ENCODE assay signal across 20 mouse cellular contexts in genomic region chr1:75006016-75006415, GRCm38 (mm10). TPM values are rescaled to one million over a fixed set of nuclear protein-coding genes. Genes with fewer than 3 reads are reported as not detected.
A peak's percentile ranks its signal among the peaks of the same experiment; 100 is the strongest.
DNase-seq lines count a peak whose midpoint lies in the region; ATAC-seq and TF ChIP-seq lines count a peak whose summit lies in the region.
"Had no signal": no experiment of that assay in that cellular context is flagged by ENCODE, and none has a peak within 500 bp of the region (broad histone marks: within the 10 kb centered on the region; RNA-seq: fewer than 3 reads in every experiment).

No protein-coding gene starts in this region.

- no peak for TF ChIP-seq POLR2A in liver, adult 2 months (IDR thresholded peaks at IDR 0.05; ENCODE audit: extremely low read depth, insufficient read depth, low read length)

- H3K9ac ChIP-seq in embryonic facial prominence, embryonic 13.5 days, result no peak overlapping the region
- H3K9ac ChIP-seq in liver, adult 2 months (ENCODE audit: low read depth, low read length), result no peak overlapping the region
- H3K9ac ChIP-seq in liver, embryonic 12.5 days, result no peak overlapping the region
- no peak overlapping the region for H3K9ac ChIP-seq in stomach, postnatal 0 days (ENCODE audit: low read length)
- no peak overlapping the region for H3K9ac ChIP-seq in forebrain, embryonic 16.5 days (replicated peaks; ENCODE audit: low read depth, low read length)
- H3K9ac ChIP-seq: forebrain, embryonic 15.5 days; liver, embryonic 14.5 days; midbrain, embryonic 13.5 days had no signal

- TF ChIP-seq EP300 in stomach, postnatal 0 days (optimal IDR thresholded peaks at IDR 0.05), result no peak

- H3K36me3 ChIP-seq in embryonic facial prominence, embryonic 13.5 days, result no peaks in the 10 kb centered on the region
- no peaks in the 10 kb centered on the region for H3K36me3 ChIP-seq in embryonic facial prominence, embryonic 10.5 days (replicated peaks)
- H3K36me3 ChIP-seq in liver, adult 2 months (ENCODE audit: control insufficient read depth, insufficient read depth, low read length), result no peaks in the 10 kb centered on the region
- no peaks in the 10 kb centered on the region for H3K36me3 ChIP-seq in liver, embryonic 12.5 days
- H3K36me3 ChIP-seq in stomach, postnatal 0 days (ENCODE audit: control insufficient read depth, insufficient read depth, low read length), result no peaks in the 10 kb centered on the region
- H3K36me3 ChIP-seq in forebrain, embryonic 16.5 days (ENCODE audit: control insufficient read depth, insufficient read depth), result no peaks in the 10 kb centered on the region
- H3K36me3 ChIP-seq: forebrain, embryonic 15.5 days; midbrain, embryonic 13.5 days had no signal

- H3K9me3 ChIP-seq in embryonic facial prominence, embryonic 13.5 days, result no peaks in the 10 kb centered on the region
- no peaks in the 10 kb centered on the region for H3K9me3 ChIP-seq in embryonic facial prominence, embryonic 10.5 days
- H3K9me3 ChIP-seq in liver, embryonic 12.5 days (replicated peaks), result no peaks in the 10 kb centered on the region
- no peaks in the 10 kb centered on the region for H3K9me3 ChIP-seq in stomach, postnatal 0 days (ENCODE audit: control insufficient read depth, low read length)
- H3K9me3 ChIP-seq in forebrain, embryonic 16.5 days (ENCODE audit: control insufficient read depth, low read length), result no peaks in the 10 kb centered on the region
- H3K9me3 ChIP-seq: forebrain, embryonic 15.5 days; midbrain, embryonic 13.5 days had no signal

- no peak for ATAC-seq in embryonic facial prominence, embryonic 13.5 days (ENCODE audit: insufficient number of reproducible peaks, insufficient read depth, low FRiP score, low TSS enrichment, low read depth)
- ATAC-seq in liver, embryonic 12.5 days, result no peak
- ATAC-seq in stomach, postnatal 0 days (ENCODE audit: low FRiP score, low TSS enrichment), result peak; percentile 80
- no peak for ATAC-seq in forebrain, embryonic 16.5 days
- ATAC-seq: forebrain, embryonic 15.5 days; inflammation-experienced regulatory T-cells, adult 6 months; midbrain, embryonic 13.5 days had no signal

- DNase-seq in embryonic facial prominence, embryonic 10.5 days (ENCODE audit: low spot score), result no peak
- DNase-seq in liver, adult 2 months (ENCODE audit: extremely low read depth, low read depth, low spot score), result peak; percentile 29
- DNase-seq in heart, postnatal 10 days, result peak; percentile 41 to 45
- DNase-seq in stomach, postnatal 0 days (ENCODE audit: low spot score), result peak; percentile 70
- DNase-seq in thymus, postnatal 14 days, result no peak
- DNase-seq: adrenal gland, postnatal 25 days; cerebellum, adult 9-11 months; embryo, embryonic 11 days; kidney, postnatal 14 days; right cerebral cortex, adult 18-20 months; thymus, adult 18-20 months had no signal

- H3K4me1 ChIP-seq in embryonic facial prominence, embryonic 13.5 days, result peaks cover 15% of the 10 kb centered on the region
- 0 out of 2 replicates have a peak, but pooled peaks cover 2% of the 10 kb centered on the region for H3K4me1 ChIP-seq in embryonic facial prominence, embryonic 10.5 days
- peaks cover 25% of the 10 kb centered on the region for H3K4me1 ChIP-seq in liver, adult 2 months (ENCODE audit: control insufficient read depth, insufficient read depth, low read length)
- no peaks in the 10 kb centered on the region for H3K4me1 ChIP-seq in liver, embryonic 12.5 days
- H3K4me1 ChIP-seq in stomach, postnatal 0 days (replicated peaks; ENCODE audit: control insufficient read depth, insufficient read depth), result no peaks in the 10 kb centered on the region
- no peaks in the 10 kb centered on the region for H3K4me1 ChIP-seq in forebrain, embryonic 16.5 days (replicated peaks; ENCODE audit: control insufficient read depth, insufficient read depth, low read length)
- H3K4me1 ChIP-seq: forebrain, embryonic 15.5 days; midbrain, embryonic 13.5 days had no signal

- TF ChIP-seq CTCF in liver, adult 2 months (IDR thresholded peaks at IDR 0.05; ENCODE audit: low read depth, low read length), result no peak
- no peak for TF ChIP-seq CTCF in stomach, postnatal 0 days (IDR thresholded peaks at IDR 0.05; ENCODE audit: low read depth)

- 0 out of 2 replicates have a peak overlapping the region, but pooled peaks have one; percentile 1 for H3K27ac ChIP-seq in embryonic facial prominence, embryonic 13.5 days
- no peak overlapping the region for H3K27ac ChIP-seq in embryonic facial prominence, embryonic 10.5 days (replicated peaks)
- H3K27ac ChIP-seq in liver, adult 2 months (replicated peaks; ENCODE audit: insufficient read depth, low read depth, low read length), result no peak overlapping the region
- no peak overlapping the region for H3K27ac ChIP-seq in liver, embryonic 12.5 days
- H3K27ac ChIP-seq in stomach, postnatal 0 days (replicated peaks), result no peak overlapping the region
- H3K27ac ChIP-seq in forebrain, embryonic 16.5 days (ENCODE audit: low read length), result no peak overlapping the region
- H3K27ac ChIP-seq: forebrain, embryonic 15.5 days; liver, embryonic 14.5 days; macrophage; midbrain, embryonic 13.5 days had no signal

- no peaks in the 10 kb centered on the region for H3K79me2 ChIP-seq in liver, adult 2 months (ENCODE audit: control insufficient read depth, insufficient read depth, low read length)

- WGBS in embryonic facial prominence, embryonic 13.5 days, result 28% methylated on average over 4 of the region's 4 CpGs
- 53% methylated on average over 4 of the region's 4 CpGs for WGBS in embryonic facial prominence, embryonic 10.5 days
- WGBS in liver, adult 2 months, result 41% methylated on average over 4 of the region's 4 CpGs
- WGBS in liver, embryonic 12.5 days (ENCODE audit: insufficient replicate concordance), result 29% methylated on average over 4 of the region's 4 CpGs
- 26% methylated on average over 4 of the region's 4 CpGs for WGBS in stomach, postnatal 0 days
- WGBS in forebrain, embryonic 16.5 days, result 63% methylated on average over 4 of the region's 4 CpGs

- H3K4me3 ChIP-seq in embryonic facial prominence, embryonic 13.5 days, result no peak overlapping the region
- no peak overlapping the region for H3K4me3 ChIP-seq in embryonic facial prominence, embryonic 10.5 days
- H3K4me3 ChIP-seq in liver, adult 2 months (ENCODE audit: insufficient read depth, low read depth, low read length), result no peak overlapping the region
- H3K4me3 ChIP-seq in liver, embryonic 12.5 days, result no peak overlapping the region
- no peak overlapping the region for H3K4me3 ChIP-seq in stomach, postnatal 0 days (ENCODE audit: low read depth, low read length)
- no peak overlapping the region for H3K4me3 ChIP-seq in forebrain, embryonic 16.5 days (replicated peaks; ENCODE audit: low read length)
- H3K4me3 ChIP-seq: erythroblast, embryonic 14.5 days; forebrain, embryonic 15.5 days; midbrain, embryonic 13.5 days had no signal

- peaks cover 3% of the 10 kb centered on the region; the same call in 1 of the 2 replicates for H3K27me3 ChIP-seq in embryonic facial prominence, embryonic 13.5 days
- H3K27me3 ChIP-seq in embryonic facial prominence, embryonic 10.5 days (replicated peaks; ENCODE audit: low read depth, poor library complexity, severe bottlenecking), result no peaks in the 10 kb centered on the region
- H3K27me3 ChIP-seq in liver, adult 2 months (ENCODE audit: control insufficient read depth, insufficient read depth, low read length), result no peaks in the 10 kb centered on the region
- H3K27me3 ChIP-seq in liver, embryonic 12.5 days (replicated peaks), result 0 out of 2 replicates have a peak, but pooled peaks cover 5% of the 10 kb centered on the region
- H3K27me3 ChIP-seq in stomach, postnatal 0 days (ENCODE audit: control insufficient read depth, insufficient read depth, low read length), result no peaks in the 10 kb centered on the region
- no peaks in the 10 kb centered on the region for H3K27me3 ChIP-seq in forebrain, embryonic 16.5 days (replicated peaks; ENCODE audit: control insufficient read depth, insufficient read depth, low read length)
- H3K27me3 ChIP-seq: forebrain, embryonic 15.5 days; midbrain, embryonic 13.5 days had no signal

- no peak overlapping the region for H3K4me2 ChIP-seq in embryonic facial prominence, embryonic 13.5 days
- no peak overlapping the region for H3K4me2 ChIP-seq in liver, embryonic 12.5 days
- no peak overlapping the region for H3K4me2 ChIP-seq in stomach, postnatal 0 days (replicated peaks; ENCODE audit: low read depth)
- no peak overlapping the region for H3K4me2 ChIP-seq in forebrain, embryonic 16.5 days (ENCODE audit: low read length)
- H3K4me2 ChIP-seq: forebrain, embryonic 15.5 days; midbrain, embryonic 13.5 days had no signal

- intact Hi-C loops in heart, postnatal 10 days (cut with DNase I), result no loop called here

RNA-seq across cellular contexts. Expression of gene Ihh, which starts 54.5 kb away (rescaled TPM):
- polyA plus RNA-seq in embryonic facial prominence, embryonic 13.5 days (2015; fragmentation: Nextera tagmentation; extraction: Ambion mirVana), result 0.83 and 0.89 TPM in 2 replicates
- polyA plus RNA-seq in embryonic facial prominence, embryonic 10.5 days (2016; fragmentation: Nextera tagmentation; extraction: Ambion mirVana), result 0.11 TPM in 1 of 2 replicates, not detected in the other
- 0.55 and 0.87 TPM in 2 replicates for total RNA-seq in liver, adult 2 months (2014; rRNA removed)
- polyA plus RNA-seq in liver, adult 2 months (2012; rRNA removed), result 1.4 and 3.5 TPM in 2 replicates
- polyA plus RNA-seq in liver, embryonic 12.5 days (2016; fragmentation: Nextera tagmentation; extraction: Ambion mirVana), result 2.9 and 3.0 TPM in 2 replicates
- total RNA-seq in heart, postnatal 10 days (2021), result under 1 TPM in 1 of 2 experiments, not detected in 1; 0.14 TPM
- polyA plus RNA-seq in stomach, postnatal 0 days (2015; fragmentation: Nextera tagmentation; extraction: Ambion mirVana), result 25.1 and 25.8 TPM in 2 replicates
- polyA plus RNA-seq in forebrain, embryonic 16.5 days (2015; fragmentation: Nextera tagmentation; extraction: Ambion mirVana), result 0.16 TPM in 2 replicates
- polyA plus RNA-seq: inflammation-experienced regulatory T-cells, adult 6 months had no signal

Comparison
In these comparisons a context has a peak if more than half of its experiments do, and no peak if none do; other contexts are left out.
1. DNase-seq: peak in liver, adult 2 months (single experiment), heart, postnatal 10 days (2 of 2) and stomach, postnatal 0 days (single experiment); none in embryonic facial prominence, embryonic 10.5 days (single experiment) and thymus, postnatal 14 days (single experiment).